Mouse (Mus musculus): ENCODE measurements at regions not wholly inside any gene's neighbourhood (a gene's known extent, or its start where the extent isn't known, plus 50 kb on each side); places are given as distances from the start of the nearest gene placed in this dataset.

- ATAC-seq: no peak
These were observed 558.0 kb downstream of the Ebf1 start for GRCm38 (mm10) chr11:45174811-45175798.

GRCm38 (mm10) chr11:45176971-45177370 lies 559.9 kb downstream of the Ebf1 start:
- no peak for ATAC-seq

GRCm38 (mm10) chr11:45178036-45178435 lies 560.9 kb downstream of the Ebf1 start:
- no peak for ATAC-seq

- no peak for ATAC-seq
These were observed 561.9 kb downstream of the Ebf1 start for GRCm38 (mm10) chr11:45179019-45179418.

- no peak for ATAC-seq
These were observed 573.7 kb downstream of the Ebf1 start for GRCm38 (mm10) chr11:45190601-45191370.

GRCm38 (mm10) chr11:45191392-45192189 lies 574.5 kb downstream of the Ebf1 start:
- ATAC-seq: no peak

GRCm38 (mm10) chr11:45193319-45193718 lies 576.2 kb downstream of the Ebf1 start:
- no peak for ATAC-seq

- ATAC-seq: no peak
These were observed 582.4 kb downstream of the Ebf1 start for GRCm38 (mm10) chr11:45199520-45199919.

- no peak for ATAC-seq
These were observed 583.7 kb downstream of the Ebf1 start for GRCm38 (mm10) chr11:45200714-45201405.

GRCm38 (mm10) chr11:45203446-45203845 lies 586.3 kb downstream of the Ebf1 start:
- ATAC-seq: no peak

- no peak for ATAC-seq
These were observed 589.8 kb downstream of the Ebf1 start for GRCm38 (mm10) chr11:45206611-45207525.

GRCm38 (mm10) chr11:45214096-45214495 lies 597.0 kb downstream of the Ebf1 start:
- ATAC-seq: no peak

GRCm38 (mm10) chr11:45216942-45217474 lies 599.9 kb downstream of the Ebf1 start:
- no peak for ATAC-seq

- ATAC-seq: no peak
These were observed 602.1 kb downstream of the Ebf1 start for GRCm38 (mm10) chr11:45219239-45219638.

GRCm38 (mm10) chr11:45222021-45222420 lies 604.9 kb downstream of the Ebf1 start:
- ATAC-seq: no peak

- no peak for ATAC-seq
These were observed 616.1 kb upstream of the Clint1 start for GRCm38 (mm10) chr11:45235476-45236412.

GRCm38 (mm10) chr11:45237056-45237455 lies 614.8 kb upstream of the Clint1 start:
- ATAC-seq: no peak

- ATAC-seq: no peak
These were observed 612.8 kb upstream of the Clint1 start for GRCm38 (mm10) chr11:45239044-45239443.

- no peak for ATAC-seq
These were observed 611.4 kb upstream of the Clint1 start for GRCm38 (mm10) chr11:45240419-45240818.

All from CD4-positive, CD25-positive, alpha-beta regulatory T cell, adult 4 months (primary cell).